In the genomic region with DNA sequence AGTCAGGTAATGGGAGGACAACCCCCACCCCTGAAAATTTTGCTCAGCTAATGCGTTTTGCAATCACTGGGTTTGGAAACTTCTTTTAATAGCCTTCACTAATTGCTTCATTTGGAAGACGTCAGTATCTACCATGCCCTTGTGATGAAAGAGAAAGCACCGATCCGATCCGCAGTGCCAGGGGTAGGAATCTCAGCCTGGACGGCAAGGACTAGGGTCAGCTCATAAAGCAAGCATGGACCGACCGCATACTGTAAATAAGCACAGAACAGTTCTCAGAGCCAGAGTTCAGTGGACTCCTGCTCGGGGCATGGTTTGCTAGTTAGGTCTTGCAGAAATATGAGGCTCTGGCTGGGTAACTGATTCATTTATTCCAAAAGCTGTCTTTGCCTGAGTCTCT, we compare ENCODE assay signal across 18 mouse cellular contexts.
DNase-seq lines count a peak whose midpoint lies in the region; ATAC-seq lines count a peak whose summit lies in the region.
"Had no signal": no experiment of that assay in that cellular context is flagged by ENCODE, and none has a peak within 500 bp of the region (broad histone marks: within the 10 kb centered on the region; RNA-seq: fewer than 3 reads in every experiment).

No protein-coding gene starts in this region.

- H3K36me3 ChIP-seq in embryonic facial prominence, embryonic 13.5 days: no peaks in the 10 kb centered on the region
- H3K36me3 ChIP-seq in embryonic facial prominence, embryonic 10.5 days (replicated peaks): peaks cover 3% of the 10 kb centered on the region; the same call in 1 of the 2 replicates
- no peaks in the 10 kb centered on the region for H3K36me3 ChIP-seq in midbrain, embryonic 10.5 days
- H3K36me3 ChIP-seq: heart, embryonic 12.5 days; neural tube, embryonic 15.5 days had no signal

- H3K27me3 ChIP-seq in embryonic facial prominence, embryonic 13.5 days: no peaks in the 10 kb centered on the region
- no peaks in the 10 kb centered on the region for H3K27me3 ChIP-seq in embryonic facial prominence, embryonic 10.5 days (replicated peaks; ENCODE audit: low read depth, poor library complexity, severe bottlenecking)
- no peaks in the 10 kb centered on the region for H3K27me3 ChIP-seq in midbrain, embryonic 10.5 days (ENCODE audit: low read depth, poor library complexity, severe bottlenecking)
- H3K27me3 ChIP-seq: heart, embryonic 12.5 days; neural tube, embryonic 15.5 days had no signal

- peak overlapping the region; percentile 11; the same call in 1 of the 2 replicates for H3K27ac ChIP-seq in embryonic facial prominence, embryonic 13.5 days
- H3K27ac ChIP-seq in embryonic facial prominence, embryonic 10.5 days (replicated peaks): no peak overlapping the region
- H3K27ac ChIP-seq in midbrain, embryonic 10.5 days (replicated peaks): no peak overlapping the region
- H3K27ac ChIP-seq: neural tube, embryonic 15.5 days had no signal

- DNase-seq in embryonic facial prominence, embryonic 10.5 days (ENCODE audit: low spot score): no peak
- peak; percentile 51 for DNase-seq in Muller cell, postnatal 12 days (ENCODE audit: inconsistent ontology term)
- peak; percentile 63 for DNase-seq in gonadal fat pad, adult 2 months (ENCODE audit: low read depth)
- DNase-seq in kidney, postnatal 36 days: peak; percentile 55 to 71
- no peak for DNase-seq in midbrain, embryonic 10.5 days (ENCODE audit: low spot score)
- DNase-seq in lung, postnatal 36 days: no peak
- DNase-seq: cerebellum, postnatal 25 days; liver, postnatal 0 days; lung, postnatal 14 days; right cerebral cortex, postnatal 25 days; thymus, postnatal 25 days had no signal

- no peak overlapping the region for H3K9ac ChIP-seq in embryonic facial prominence, embryonic 13.5 days
- H3K9ac ChIP-seq: heart, embryonic 12.5 days; liver, postnatal 0 days; neural tube, embryonic 15.5 days had no signal

- H3K4me1 ChIP-seq in embryonic facial prominence, embryonic 13.5 days: peaks cover 31% of the 10 kb centered on the region
- peaks cover 14% of the 10 kb centered on the region for H3K4me1 ChIP-seq in embryonic facial prominence, embryonic 10.5 days
- H3K4me1 ChIP-seq in midbrain, embryonic 10.5 days: peaks cover 16% of the 10 kb centered on the region

- H3K4me3 ChIP-seq in embryonic facial prominence, embryonic 13.5 days: no peak overlapping the region
- no peak overlapping the region for H3K4me3 ChIP-seq in embryonic facial prominence, embryonic 10.5 days
- no peak overlapping the region for H3K4me3 ChIP-seq in midbrain, embryonic 10.5 days
- H3K4me3 ChIP-seq: heart, embryonic 12.5 days; neural tube, embryonic 15.5 days had no signal

- WGBS in embryonic facial prominence, embryonic 13.5 days: 73% methylated on average over 9 of the region's 9 CpGs
- 84% methylated on average over 9 of the region's 9 CpGs for WGBS in embryonic facial prominence, embryonic 10.5 days
- WGBS in midbrain, embryonic 10.5 days: 89% methylated on average over 9 of the region's 9 CpGs

- no peak for ATAC-seq in embryonic facial prominence, embryonic 13.5 days (ENCODE audit: insufficient number of reproducible peaks, insufficient read depth, low FRiP score, low TSS enrichment, low read depth)
- ATAC-seq: forebrain, embryonic 16.5 days; hindbrain, embryonic 16.5 days; intestine, postnatal 0 days; liver, postnatal 0 days had no signal

- peaks cover 11% of the 10 kb centered on the region; the same call in 1 of the 2 replicates for H3K9me3 ChIP-seq in embryonic facial prominence, embryonic 13.5 days
- H3K9me3 ChIP-seq in embryonic facial prominence, embryonic 10.5 days: peaks cover 16% of the 10 kb centered on the region
- H3K9me3 ChIP-seq in midbrain, embryonic 10.5 days (replicated peaks): peaks cover 20% of the 10 kb centered on the region
- H3K9me3 ChIP-seq: neural tube, embryonic 15.5 days had no signal

- H3K4me2 ChIP-seq in embryonic facial prominence, embryonic 13.5 days: no peak overlapping the region
- H3K4me2 ChIP-seq: heart, embryonic 12.5 days; midbrain, embryonic 11.5 days; neural tube, embryonic 15.5 days had no signal

Comparison
In these comparisons a context has a peak if more than half of its experiments do, and no peak if none do; other contexts are left out.
1. DNase-seq: peak in Muller cell, postnatal 12 days (single experiment), gonadal fat pad, adult 2 months (single experiment) and kidney, postnatal 36 days (2 of 2); none in embryonic facial prominence, embryonic 10.5 days (single experiment), midbrain, embryonic 10.5 days (single experiment) and lung, postnatal 36 days (single experiment).